Mouse (Mus musculus) megakaryocyte, embryonic 14.5 days (primary cell): Measurements from ENCODE around the gene Tmem19. TPM values are rescaled to one million over a fixed set of nuclear protein-coding genes. Genes with fewer than 3 reads are reported as not detected.
"Not testable (repeated sequence)": the region's sequence is repeated elsewhere in the genome, so short reads cannot be mapped to it uniquely, and the experiment has no call there.

Experiments
- H3K27me3 ChIP-seq: replicated peaks from 2 replicates; pipeline ENCODE3; 2012; ENCODE audit warnings: inconsistent platforms
- H3K36me3 ChIP-seq: replicated peaks from 2 replicates; pipeline ENCODE3; 2012; ENCODE audit warnings: low read length, inconsistent platforms, mixed read lengths
- H3K4me1 ChIP-seq: 2 replicates; pipeline ENCODE4 v1.6.1; 2012; ENCODE audit warnings: inconsistent platforms
- H3K4me3 ChIP-seq: replicated peaks from 2 replicates; pipeline ENCODE3; 2012; ENCODE audit warnings: moderate library complexity, mild to moderate bottlenecking, inconsistent platforms
- H3K9me3 ChIP-seq: 2 replicates; pipeline ENCODE4 v1.6.1; 2012; ENCODE audit warnings: inconsistent platforms
- FLI1 ChIP-seq: IDR thresholded peaks from 2 replicates; pipeline ENCODE4 v1.6.1; 2012; ENCODE audit warnings: low read length, inconsistent platforms, mixed read lengths
- GATA1 ChIP-seq: IDR thresholded peaks from 3 replicates; pipeline ENCODE4 v1.6.1; 2012; ENCODE audit warnings: mixed read lengths, low read length, inconsistent platforms, borderline replicate concordance
- polyA plus RNA-seq: library from polyadenylated mRNA; stranded (reverse); fragments of >175 nt; gene quantifications from 2 replicates; pipeline ENCODE4 v1.2.3, GENCODE M21; 2012; ENCODE audit warnings: low replicate concordance; ENCODE audit not compliant: insufficient read depth

The Tmem19 gene
- polyA plus RNA-seq, 1 experiment = 9.6 TPM

DNA sequence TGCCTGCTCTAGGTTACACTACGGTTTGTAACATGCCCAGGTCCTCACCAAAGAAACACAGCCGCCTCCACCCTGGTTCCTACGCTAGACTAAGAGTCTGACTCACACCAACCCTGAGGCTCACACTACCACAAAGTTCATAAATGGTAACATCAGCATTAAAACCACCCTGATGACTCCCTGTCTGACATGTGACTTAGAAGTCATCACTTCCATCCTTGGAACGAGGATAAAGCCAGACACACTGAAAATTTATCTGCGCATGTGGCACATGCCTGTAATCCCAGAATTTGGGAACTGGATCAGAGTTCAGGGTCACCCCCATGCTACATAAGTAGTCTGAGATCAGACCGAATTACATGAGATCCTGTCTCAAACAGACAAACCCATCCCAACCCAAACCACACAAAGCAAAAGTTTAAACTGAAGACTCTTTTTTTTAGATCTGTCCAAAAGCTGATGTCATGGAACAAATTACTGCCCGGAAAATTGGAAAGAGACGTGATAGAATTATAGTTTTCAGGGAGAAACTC, 29.8 kb downstream of the Tmem19 start:
- no peaks in the 10 kb centered on the region for H3K9me3 ChIP-seq
- TF ChIP-seq GATA1 (no peak), FLI1 (no peak)
- no peak overlapping the region for H3K4me3 ChIP-seq
- peaks cover 35% of the 10 kb centered on the region for H3K4me1 ChIP-seq
- peaks cover 6% of the 10 kb centered on the region for H3K27me3 ChIP-seq
- H3K36me3 ChIP-seq = no peaks in the 10 kb centered on the region

GRCm38 (mm10) chr10:115329010-115329530, 33.2 kb downstream of the Tmem19 start:
- H3K27me3 ChIP-seq = peaks cover 11% of the 10 kb centered on the region
- H3K36me3 ChIP-seq = no peaks in the 10 kb centered on the region
- TF ChIP-seq GATA1 (no peak), FLI1 (no peak)
- H3K9me3 ChIP-seq = no peaks in the 10 kb centered on the region
- H3K4me1 ChIP-seq = peaks cover 40% of the 10 kb centered on the region
- no peak overlapping the region for H3K4me3 ChIP-seq

- peak overlapping the region; percentile 28 for H3K4me3 ChIP-seq
- H3K36me3 ChIP-seq = no peaks in the 10 kb centered on the region
- H3K9me3 ChIP-seq = no peaks in the 10 kb centered on the region
- TF ChIP-seq FLI1 (no peak), GATA1 (no peak)
- peaks cover 38% of the 10 kb centered on the region for H3K4me1 ChIP-seq
- H3K27me3 ChIP-seq = peaks cover 7% of the 10 kb centered on the region
These were observed 33.8 kb downstream of the Tmem19 start for GRCm38 (mm10) chr10:115328514-115328913.

DNA sequence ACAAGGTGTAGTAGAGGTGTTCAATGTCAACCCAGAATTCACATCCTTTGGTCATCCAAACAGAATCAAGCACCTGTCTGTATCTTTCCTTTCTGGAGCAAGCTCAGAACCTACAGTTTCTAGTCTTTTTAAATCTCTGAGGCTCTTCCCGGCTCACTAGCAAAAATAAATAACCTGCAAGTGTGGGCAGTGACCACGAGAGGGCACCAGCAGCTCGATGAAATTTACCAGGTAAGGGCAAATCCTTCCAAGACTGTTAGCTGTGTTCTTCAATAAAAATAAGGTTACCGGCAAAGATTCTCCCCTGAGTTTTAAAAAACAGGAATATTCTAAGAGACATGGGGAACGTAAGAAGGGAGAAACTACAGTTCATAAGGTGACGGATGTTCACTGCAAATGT, 39.0 kb downstream of the Tmem19 start:
- no peak for TF ChIP-seq GATA1
- TF ChIP-seq FLI1 = no peak
- H3K9me3 ChIP-seq = no peaks in the 10 kb centered on the region
- H3K27me3 ChIP-seq = peaks cover 14% of the 10 kb centered on the region
- no peak overlapping the region for H3K4me3 ChIP-seq
- H3K36me3 ChIP-seq = no peaks in the 10 kb centered on the region
- H3K4me1 ChIP-seq = peaks cover 36% of the 10 kb centered on the region

- peaks cover 28% of the 10 kb centered on the region for H3K4me1 ChIP-seq
- H3K4me3 ChIP-seq = no peak overlapping the region
- H3K36me3 ChIP-seq = no peaks in the 10 kb centered on the region
- TF ChIP-seq FLI1 = no peak
- no peak for TF ChIP-seq GATA1
- H3K27me3 ChIP-seq = peaks cover 14% of the 10 kb centered on the region
- no peaks in the 10 kb centered on the region for H3K9me3 ChIP-seq
These were observed 40.8 kb downstream of the Tmem19 start for GRCm38 (mm10) chr10:115321317-115322035.

DNA sequence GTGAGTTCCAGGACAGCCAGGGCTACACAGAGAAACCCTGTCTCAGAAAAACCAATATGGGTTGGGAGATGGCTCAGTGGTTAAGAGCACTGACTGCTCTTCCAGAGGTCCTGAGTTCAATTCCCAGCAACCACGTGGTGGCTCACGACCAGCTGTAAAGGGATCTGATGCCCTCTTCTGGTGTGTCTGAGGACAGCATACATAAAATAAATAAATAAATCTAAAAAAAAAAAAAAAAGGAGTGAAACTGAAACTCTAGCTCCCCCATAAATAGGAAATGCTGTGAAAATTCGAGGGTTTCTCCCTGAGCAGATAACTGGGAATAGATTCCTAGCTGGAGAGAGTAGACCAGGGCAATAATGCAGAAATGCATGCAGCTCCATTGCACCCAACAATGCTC, 43.9 kb downstream of the Tmem19 start:
- not testable (repeated sequence) for H3K36me3 ChIP-seq, H3K9me3 ChIP-seq, H3K4me3 ChIP-seq, H3K27me3 ChIP-seq
- H3K4me1 ChIP-seq = peaks cover 42% of the 10 kb centered on the region

GRCm38 (mm10) chr10:115316313-115316712, 46.0 kb downstream of the Tmem19 start:
- Histone ChIP-seq H3K4me1 (peaks cover 53% of the 10 kb centered on the region), H3K4me3 (peak overlapping the region; percentile 98), H3K9me3 (no peaks in the 10 kb centered on the region), H3K36me3 (peaks cover 24% of the 10 kb centered on the region), H3K27me3 (peaks cover 2% of the 10 kb centered on the region)
- TF ChIP-seq FLI1 = no peak
- no peak for TF ChIP-seq GATA1

- Histone ChIP-seq H3K27me3 (no peaks in the 10 kb centered on the region), H3K9me3 (no peaks in the 10 kb centered on the region), H3K4me1 (peaks cover 60% of the 10 kb centered on the region), H3K36me3 (peaks cover 31% of the 10 kb centered on the region), H3K4me3 (peak within 1 kb of the TSS; percentile 98)
- peak; percentile 70; the same call in 1 of the 2 replicates for TF ChIP-seq FLI1
- TF ChIP-seq GATA1 = peak; percentile 71; the same call in 2 of the 3 replicates
These were observed 46.7 kb downstream of the Tmem19 start, which contains the start of gene Rab21 for GRCm38 (mm10) chr10:115315473-115316171. Rab21 (minus strand) TSS chr10:115315594.

DNA sequence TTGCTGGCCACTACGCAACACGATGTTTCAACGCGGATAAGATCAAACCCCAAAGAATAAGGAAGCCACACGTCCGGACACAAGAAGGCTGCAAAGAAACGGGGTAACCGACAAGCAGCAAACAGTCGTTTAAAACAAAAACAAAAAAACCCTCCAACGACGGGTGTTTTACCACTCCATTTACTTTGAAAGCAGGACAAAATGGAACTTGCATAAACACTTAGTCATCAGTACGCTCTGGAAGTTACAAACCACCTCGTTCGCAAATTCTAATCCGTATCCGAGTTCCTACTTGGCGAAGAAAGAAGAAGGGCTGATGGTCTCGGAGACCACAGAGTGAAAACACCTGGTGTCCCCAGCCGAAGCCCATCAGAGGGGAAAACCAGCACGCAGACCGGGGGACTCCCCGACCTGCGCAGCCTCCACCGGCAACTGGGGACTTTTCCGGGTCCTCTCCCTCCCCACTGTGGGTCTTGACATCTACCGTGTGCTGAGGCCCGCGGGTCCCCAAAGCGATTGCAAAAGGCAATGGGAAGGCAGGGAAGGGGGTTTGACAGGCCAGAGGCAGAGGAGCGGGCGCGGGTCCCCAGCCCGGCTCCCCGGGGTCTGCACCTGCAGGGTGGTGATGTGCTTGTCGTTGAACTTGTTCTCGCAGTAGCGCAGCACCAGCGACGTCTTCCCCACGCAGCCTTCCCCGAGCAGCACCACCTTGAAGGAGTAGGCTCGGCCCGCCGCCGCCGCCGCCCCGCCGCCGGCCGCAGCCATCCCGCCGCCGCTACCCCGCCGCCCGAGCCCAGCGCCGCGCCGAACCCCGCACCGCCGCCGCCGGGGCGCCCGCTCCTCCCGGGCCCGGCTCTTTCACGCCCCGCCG, 47.5 kb downstream of the Tmem19 start:
- Histone ChIP-seq H3K4me1 (peaks cover 67% of the 10 kb centered on the region), H3K9me3 (no peaks in the 10 kb centered on the region), H3K27me3 (no peaks in the 10 kb centered on the region), H3K36me3 (peaks cover 33% of the 10 kb centered on the region), H3K4me3 (peak overlapping the region; percentile 98)
- TF ChIP-seq GATA1 (no peak), FLI1 (no peak)
